Mouse (Mus musculus): ENCODE results near the gene Il1rl2. TPM values are rescaled to one million over a fixed set of nuclear protein-coding genes. Genes with fewer than 3 reads are reported as not detected.

The Il1rl2 gene
- total and polyA plus RNA-seq, 3 experiments: 0.04 to 0.08 TPM; not detected in 1

- TF ChIP-seq CHD1 (IDR thresholded peaks at IDR 0.05; ENCODE audit: low read depth, low read length) (no peak), HCFC1 (IDR thresholded peaks at IDR 0.05; ENCODE audit: low read depth, low read length) (no peak), BHLHE40 (IDR thresholded peaks at IDR 0.05; ENCODE audit: borderline replicate concordance, low read depth, low read length) (no peak)
- H3K36me3 ChIP-seq (ENCODE audit: control insufficient read depth in 1 of 2, insufficient read depth in 2 of 2, low read length in 2 of 2): peaks cover 0 to 6% of the 10 kb centered on the region in 2 experiments; a peak in 2 of 4 replicates
- no peaks in the 10 kb centered on the region for H3K79me2 ChIP-seq (ENCODE audit: control insufficient read depth, insufficient read depth, low read length, poor library complexity)
- H3K9me3 ChIP-seq (replicated peaks; ENCODE audit: insufficient read depth, low read length): no peaks in the 10 kb centered on the region
- DNase-seq (ENCODE audit: low read depth, low spot score): no peak
- H3K27me3 ChIP-seq (ENCODE audit: control insufficient read depth in 1 of 2, insufficient read depth in 2 of 2, low read length in 2 of 2): no peaks in the 10 kb centered on the region
- no peak overlapping the region for H3K9ac ChIP-seq (ENCODE audit: control insufficient read depth, low read depth, low read length, poor library complexity, severe bottlenecking)
- H3K4me3 ChIP-seq (ENCODE audit: control insufficient read depth in 1 of 2, insufficient read depth in 1 of 2, low read depth in 2 of 2, low read length in 2 of 2): no peak overlapping the region
- peaks cover 0 to 10% of the 10 kb centered on the region in 2 experiments; a peak in 3 of 4 replicates for H3K4me1 ChIP-seq (ENCODE audit: control insufficient read depth in 1 of 2, insufficient read depth in 2 of 2, low read length in 2 of 2)
- H3K27ac ChIP-seq (ENCODE audit: control insufficient read depth, low read depth, low read length): no peak overlapping the region
Measured at GRCm38 (mm10) chr1:40409882-40410281, 85.5 kb downstream of the Il1rl2 start.

GRCm38 (mm10) chr1:40413039-40413438 is 88.6 kb downstream of the Il1rl2 start:
- Histone ChIP-seq H3K79me2 (ENCODE audit: control insufficient read depth, insufficient read depth, low read length, poor library complexity) (no peaks in the 10 kb centered on the region), H3K27ac (ENCODE audit: control insufficient read depth, low read depth, low read length) (no peak overlapping the region), H3K36me3 (ENCODE audit: control insufficient read depth in 1 of 2, insufficient read depth in 2 of 2, low read length in 2 of 2) (peaks cover 0 to 15% of the 10 kb centered on the region in 2 experiments; a peak in 2 of 4 replicates), H3K9me3 (replicated peaks; ENCODE audit: insufficient read depth, low read length) (no peaks in the 10 kb centered on the region), H3K4me1 (ENCODE audit: control insufficient read depth in 1 of 2, insufficient read depth in 2 of 2, low read length in 2 of 2) (peaks cover 6 to 27% of the 10 kb centered on the region in 2 experiments), H3K4me3 (ENCODE audit: control insufficient read depth in 1 of 2, insufficient read depth in 1 of 2, low read depth in 2 of 2, low read length in 2 of 2) (no peak overlapping the region), H3K27me3 (ENCODE audit: control insufficient read depth in 1 of 2, insufficient read depth in 2 of 2, low read length in 2 of 2) (no peaks in the 10 kb centered on the region), H3K9ac (ENCODE audit: control insufficient read depth, low read depth, low read length, poor library complexity, severe bottlenecking) (no peak overlapping the region)
- TF ChIP-seq ELF1 (IDR thresholded peaks at IDR 0.05; ENCODE audit: low read depth, low read length) (no peak), POLR2AphosphoS5 (IDR thresholded peaks at IDR 0.05; ENCODE audit: borderline replicate concordance, low read depth, low read length) (no peak)
- DNase-seq (ENCODE audit: low read depth, low spot score): no peak

GRCm38 (mm10) chr1:40414276-40414675 is 89.9 kb downstream of the Il1rl2 start:
- Histone ChIP-seq H3K27me3 (ENCODE audit: control insufficient read depth in 1 of 2, insufficient read depth in 2 of 2, low read length in 2 of 2) (no peaks in the 10 kb centered on the region), H3K4me3 (ENCODE audit: control insufficient read depth in 1 of 2, insufficient read depth in 1 of 2, low read depth in 2 of 2, low read length in 2 of 2) (no peak overlapping the region), H3K27ac (ENCODE audit: control insufficient read depth, low read depth, low read length) (no peak overlapping the region; the same call in 1 of the 2 replicates), H3K4me1 (ENCODE audit: control insufficient read depth in 1 of 2, insufficient read depth in 2 of 2, low read length in 2 of 2) (peaks cover 11 to 34% of the 10 kb centered on the region in 2 experiments), H3K36me3 (ENCODE audit: control insufficient read depth in 1 of 2, insufficient read depth in 2 of 2, low read length in 2 of 2) (peaks cover 0 to 21% of the 10 kb centered on the region in 2 experiments; a peak in 2 of 4 replicates), H3K9ac (ENCODE audit: control insufficient read depth, low read depth, low read length, poor library complexity, severe bottlenecking) (no peak overlapping the region), H3K9me3 (replicated peaks; ENCODE audit: insufficient read depth, low read length) (no peaks in the 10 kb centered on the region), H3K79me2 (ENCODE audit: control insufficient read depth, insufficient read depth, low read length, poor library complexity) (no peaks in the 10 kb centered on the region)
- no peak for DNase-seq (ENCODE audit: low read depth, low spot score)
- TF ChIP-seq RCOR1 (IDR thresholded peaks at IDR 0.05; ENCODE audit: low read depth, low read length) (no peak), EP300 (IDR thresholded peaks at IDR 0.05; ENCODE audit: low read depth in 1 of 2, low read length in 2 of 2) (no peak), UBTF (IDR thresholded peaks at IDR 0.05; ENCODE audit: borderline replicate concordance, insufficient read depth, low read depth, low read length) (no peak), MAZ (IDR thresholded peaks at IDR 0.05; ENCODE audit: low read depth, low read length) (no peak), TAL1 (IDR thresholded peaks at IDR 0.05; ENCODE audit: low read length) (no peak), TCF12 (IDR thresholded peaks at IDR 0.05; ENCODE audit: low read depth, low read length) (no peak), ZMIZ1 (IDR thresholded peaks at IDR 0.05; ENCODE audit: low read depth, low read length) (no peak), CHD1 (IDR thresholded peaks at IDR 0.05; ENCODE audit: low read depth, low read length) (no peak), CHD2 (IDR thresholded peaks at IDR 0.05; ENCODE audit: low read length) (no peak), MYB (IDR thresholded peaks at IDR 0.05; ENCODE audit: low read depth, low read length) (no peak), MAFK (IDR thresholded peaks at IDR 0.05; ENCODE audit: borderline replicate concordance, low read depth, low read length) (no peak), MXI1 (IDR thresholded peaks at IDR 0.05; ENCODE audit: low read depth, low read length) (no peak), E2F4 (IDR thresholded peaks at IDR 0.05; ENCODE audit: borderline replicate concordance, low read depth, low read length) (no peak), ETS1 (IDR thresholded peaks at IDR 0.05; ENCODE audit: low read depth, low read length) (no peak), TBP (IDR thresholded peaks at IDR 0.05; ENCODE audit: low read depth, low read length) (no peak), ZNF384 (IDR thresholded peaks at IDR 0.05; ENCODE audit: low read depth, low read length) (no peak), MYC (IDR thresholded peaks at IDR 0.05; ENCODE audit: low read depth, low read length) (no peak), MEF2A (IDR thresholded peaks at IDR 0.05; ENCODE audit: extremely low read depth, insufficient replicate concordance, low read depth, low read length, poor library complexity, severe bottlenecking) (no peak), POLR2AphosphoS5 (IDR thresholded peaks at IDR 0.05; ENCODE audit: borderline replicate concordance, low read depth, low read length) (no peak), POLR2AphosphoS2 (IDR thresholded peaks at IDR 0.05; ENCODE audit: low read length) (no peak)

Measured in MEL (cell line).